8 mouse cellular contexts compared by ENCODE assay signal in the genomic region with DNA sequence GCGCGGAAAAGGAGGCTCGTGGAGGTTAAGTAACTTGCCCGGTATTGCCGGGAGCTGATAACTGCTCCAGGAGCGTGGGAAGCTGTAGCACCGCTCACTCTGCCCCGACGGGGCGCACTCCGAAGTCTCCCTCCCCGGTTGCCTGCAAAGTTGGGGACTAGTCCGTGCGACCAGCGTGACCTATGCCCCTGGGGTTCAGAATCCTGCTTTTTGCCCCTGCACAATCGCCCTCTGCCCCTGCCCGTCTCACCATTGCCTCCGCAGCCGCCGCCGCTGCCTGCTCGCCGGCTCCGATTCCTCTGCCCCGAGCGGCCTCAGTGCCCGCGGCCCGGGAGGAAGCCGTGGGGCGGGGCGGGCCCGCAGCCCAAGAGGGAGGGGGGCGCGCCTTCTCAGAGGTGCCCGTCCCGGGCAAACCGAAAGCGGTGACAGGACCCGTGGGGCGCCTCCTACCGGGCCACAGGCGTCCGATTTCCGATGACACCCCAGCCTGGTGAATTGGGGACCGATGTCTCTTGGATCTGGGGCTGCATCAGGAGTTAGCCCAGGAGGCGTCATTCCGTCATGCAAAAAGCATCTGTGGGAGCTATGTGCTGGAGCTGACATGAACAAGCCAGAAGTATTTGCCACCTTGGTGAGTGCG. TPM values are rescaled to one million over a fixed set of nuclear protein-coding genes. Genes with fewer than 3 reads are reported as not detected.
DNase-seq lines count a peak whose midpoint lies in the region; ATAC-seq and TF ChIP-seq lines count a peak whose summit lies in the region.

A gene (minus strand): TSS at position 338 of the 640 bp plus-strand sequence.

- no peaks in the 10 kb centered on the region for H3K9me3 ChIP-seq in heart, embryonic 14.5 days (ENCODE audit: control insufficient read depth, low read length)
- no peaks in the 10 kb centered on the region for H3K9me3 ChIP-seq in kidney, postnatal 0 days (replicated peaks; ENCODE audit: low read length)

- no peaks in the 10 kb centered on the region for H3K27me3 ChIP-seq in heart, embryonic 14.5 days (ENCODE audit: control insufficient read depth, insufficient read depth, low read length)
- H3K27me3 ChIP-seq in kidney, postnatal 0 days (ENCODE audit: insufficient read depth, low read length), result no peaks in the 10 kb centered on the region

- peak; percentile 33; the same call in 1 of the 2 replicates for TF ChIP-seq CTCF in kidney, postnatal 0 days (IDR thresholded peaks at IDR 0.05; ENCODE audit: low read depth)

- H3K4me3 ChIP-seq in heart, embryonic 14.5 days (ENCODE audit: control insufficient read depth in 1 of 2, insufficient read depth in 1 of 2, low read depth in 1 of 2, low read length in 2 of 2), result peak within 1 kb of the TSS; percentile 65 to 91
- H3K4me3 ChIP-seq in kidney, postnatal 0 days (replicated peaks; ENCODE audit: low read depth, low read length), result peak within 1 kb of the TSS; percentile 60

- peak; percentile 82 for ATAC-seq in erythroblast, adult 5-6 weeks (replicated peaks; ENCODE audit: low FRiP score, poor library complexity, severe bottlenecking)
- peak; percentile 80 for ATAC-seq in heart, embryonic 14.5 days (ENCODE audit: insufficient number of reproducible peaks, insufficient read depth, low FRiP score, low read depth)
- peak; percentile 82 for ATAC-seq in kidney, postnatal 0 days (replicated peaks; ENCODE audit: low FRiP score, low read depth)

- peak; percentile 84 to 85 for DNase-seq in CD8-positive naive resting alpha-beta T cell, adult 2 months (ENCODE audit: low read depth in 2 of 2, low spot score in 2 of 2)
- peak; percentile 92 for DNase-seq in adrenal gland, adult 2 months
- DNase-seq in kidney, postnatal 0 days (ENCODE audit: low spot score), result peak; percentile 76
- DNase-seq in lung, postnatal 25 days (ENCODE audit: low spot score), result peak; percentile 94
- peak; percentile 84 for DNase-seq in ovary, postnatal 36 days (ENCODE audit: low spot score)
- DNase-seq in urinary bladder, postnatal 25 days (ENCODE audit: low spot score), result peak; percentile 79

- 1% methylated on average over 48 of the region's 49 CpGs for WGBS in heart, embryonic 14.5 days
- 1% methylated on average over 48 of the region's 49 CpGs for WGBS in kidney, postnatal 0 days

- peak within 1 kb of the TSS; percentile 77 for H3K9ac ChIP-seq in heart, embryonic 14.5 days (ENCODE audit: low read length)
- peak within 1 kb of the TSS; percentile 78 for H3K9ac ChIP-seq in kidney, postnatal 0 days (ENCODE audit: low read depth, low read length)

- H3K27ac ChIP-seq in heart, embryonic 14.5 days (replicated peaks in 1 of 2; ENCODE audit: control insufficient read depth in 1 of 2, insufficient read depth in 1 of 2, low read depth in 2 of 2, low read length in 2 of 2), result peak within 1 kb of the TSS; percentile 85 to 94
- H3K27ac ChIP-seq in kidney, postnatal 0 days, result peak within 1 kb of the TSS; percentile 73

- peaks cover 11% of the 10 kb centered on the region for H3K36me3 ChIP-seq in heart, embryonic 14.5 days (ENCODE audit: control insufficient read depth, insufficient read depth, low read length)
- H3K36me3 ChIP-seq in kidney, postnatal 0 days (ENCODE audit: insufficient read depth, low read length), result peaks cover 2% of the 10 kb centered on the region

- peak within 1 kb of the TSS; percentile 68 for H3K4me2 ChIP-seq in heart, embryonic 14.5 days (ENCODE audit: low read length)
- H3K4me2 ChIP-seq in kidney, postnatal 0 days (ENCODE audit: low read length), result peak within 1 kb of the TSS; percentile 79

- peaks cover 3 to 4% of the 10 kb centered on the region in 2 experiments; a peak in 2 of 4 replicates for H3K4me1 ChIP-seq in heart, embryonic 14.5 days (ENCODE audit: control insufficient read depth in 2 of 2, insufficient read depth in 2 of 2, low read length in 2 of 2)
- H3K4me1 ChIP-seq in kidney, postnatal 0 days (replicated peaks; ENCODE audit: insufficient read depth, low read length), result no peaks in the 10 kb centered on the region

RNA-seq across cellular contexts. Expression of the gene that starts here (rescaled TPM):
- 10 to 100 TPM; 25.3 to 43.4 TPM for total RNA-seq in adrenal gland, adult 2 months (2021)
- polyA plus RNA-seq in adrenal gland, adult 2 months (2012; rRNA removed), result 16.4 and 17.4 TPM in 2 replicates
- total RNA-seq in erythroblast, adult 5-6 weeks (2015; ENCODE audit: low replicate concordance), result 55.7 and 57.1 TPM in 2 replicates
- 9.5 and 21.2 TPM in 2 replicates for total RNA-seq in erythroblast, adult 5-6 weeks (2017; ENCODE audit: low replicate concordance)
- polyA plus RNA-seq in heart, embryonic 14.5 days (2014; fragmentation: Nextera tagmentation; extraction: Ambion mirVana), result 58.1 and 61.9 TPM in 2 replicates
- 45.6 and 50.1 TPM in 2 replicates for polyA plus RNA-seq in kidney, postnatal 0 days (2015; fragmentation: Nextera tagmentation; extraction: Ambion mirVana)

Comparison
In these comparisons a context has a peak if more than half of its experiments do, and no peak if none do; other contexts are left out.
1. Peak in every context shown above with its lines: DNase-seq, ATAC-seq, H3K4me3 ChIP-seq and H3K27ac ChIP-seq.